Mouse (Mus musculus) heart, postnatal 0 days (tissue): ENCODE measurements around the gene Gm42715. TPM values are rescaled to one million over a fixed set of nuclear protein-coding genes. Genes with fewer than 3 reads are reported as not detected.

Source experiments
- ATAC-seq: fragments of 200-750 bp; cut with Nextera tagmentation; 2 replicates; pipeline ENCODE4 v1.8.0; 2017; ENCODE audit warnings: low read depth, moderate number of reproducible peaks, moderate library complexity; ENCODE audit not compliant: insufficient read depth
- DNase-seq: peaks from one replicate; pipeline ENCODE4 v3.0.0-alpha.2; 2016; ENCODE audit warnings: low spot score
- H3K27ac ChIP-seq: fragments of 300-500 bp; sonication (generic); 2 replicates; pipeline ENCODE4 v1.5.1; 2014; ENCODE audit warnings: low read depth, mild to moderate bottlenecking
- H3K27me3 ChIP-seq: fragments of 300-500 bp; sonication (generic); 2 replicates; pipeline ENCODE4 v1.6.1; 2014; ENCODE audit warnings: low read length, mixed read lengths; ENCODE audit not compliant: control insufficient read depth, insufficient read depth
- H3K36me3 ChIP-seq: fragments of 300-500 bp; sonication (generic); replicated peaks from 2 replicates; pipeline ENCODE4 v1.6.1; 2014; ENCODE audit warnings: low read length, mixed read lengths; ENCODE audit not compliant: control insufficient read depth, insufficient read depth
- H3K4me1 ChIP-seq: fragments of 300-500 bp; sonication (generic); 2 replicates; pipeline ENCODE4 v1.6.1; 2014; ENCODE audit warnings: antibody characterized with exemption; ENCODE audit not compliant: control insufficient read depth, insufficient read depth
- H3K4me2 ChIP-seq: fragments of 300-500 bp; sonication (generic); 2 replicates; pipeline ENCODE4 v1.6.1; 2014; ENCODE audit warnings: low read depth, mild to moderate bottlenecking, low read length, moderate library complexity
- H3K4me3 ChIP-seq: fragments of 300-500 bp; sonication (generic); 2 replicates; pipeline ENCODE4 v1.5.1; 2014; ENCODE audit warnings: low read depth, low read length
- H3K9ac ChIP-seq: fragments of 300-500 bp; sonication (generic); replicated peaks from 2 replicates; pipeline ENCODE4 v1.6.1; 2014; ENCODE audit warnings: low read depth, low read length, mixed read lengths
- H3K9me3 ChIP-seq: fragments of 300-500 bp; sonication (generic); replicated peaks from 2 replicates; pipeline ENCODE4 v1.6.1; 2016; ENCODE audit warnings: low read length; ENCODE audit not compliant: control insufficient read depth
- CTCF ChIP-seq: IDR thresholded peaks from 2 replicates; pipeline ENCODE4 v1.5.1; 2016; ENCODE audit warnings: antibody characterized with exemption, control low read depth, low read depth
- EP300 ChIP-seq: IDR thresholded peaks from 2 replicates; pipeline ENCODE4 v1.6.1; 2016; ENCODE audit warnings: antibody characterized with exemption, low read depth
- WGBS: fragments of 180-500 bp; shearing (Covaris S2); extraction: QIAGEN DNeasy Blood & Tissue Kit; methylation state at CpG from one replicate; pipeline ENCODE4 v1.1.7; 2014; 5-methylcytosine and 5-hydroxymethylcytosine counted together
- polyA plus RNA-seq: library from polyadenylated mRNA; unstranded; fragments of >200 nt; fragmentation: Nextera tagmentation; extraction: Ambion mirVana; gene quantifications from 2 replicates; pipeline ENCODE4 v1.2.1, GENCODE M21; 2015
- total RNA-seq: library from RNA; depleted of rRNA; stranded (reverse); fragments of >200 nt; gene quantifications from 2 replicates; pipeline ENCODE4 v1.2.3, GENCODE M21; 2014; ENCODE audit warnings: low replicate concordance

Gene Gm42715
- total and polyA plus RNA-seq, 2 experiments from 2014 or later = 4.8 to 17.4 TPM

DNA sequence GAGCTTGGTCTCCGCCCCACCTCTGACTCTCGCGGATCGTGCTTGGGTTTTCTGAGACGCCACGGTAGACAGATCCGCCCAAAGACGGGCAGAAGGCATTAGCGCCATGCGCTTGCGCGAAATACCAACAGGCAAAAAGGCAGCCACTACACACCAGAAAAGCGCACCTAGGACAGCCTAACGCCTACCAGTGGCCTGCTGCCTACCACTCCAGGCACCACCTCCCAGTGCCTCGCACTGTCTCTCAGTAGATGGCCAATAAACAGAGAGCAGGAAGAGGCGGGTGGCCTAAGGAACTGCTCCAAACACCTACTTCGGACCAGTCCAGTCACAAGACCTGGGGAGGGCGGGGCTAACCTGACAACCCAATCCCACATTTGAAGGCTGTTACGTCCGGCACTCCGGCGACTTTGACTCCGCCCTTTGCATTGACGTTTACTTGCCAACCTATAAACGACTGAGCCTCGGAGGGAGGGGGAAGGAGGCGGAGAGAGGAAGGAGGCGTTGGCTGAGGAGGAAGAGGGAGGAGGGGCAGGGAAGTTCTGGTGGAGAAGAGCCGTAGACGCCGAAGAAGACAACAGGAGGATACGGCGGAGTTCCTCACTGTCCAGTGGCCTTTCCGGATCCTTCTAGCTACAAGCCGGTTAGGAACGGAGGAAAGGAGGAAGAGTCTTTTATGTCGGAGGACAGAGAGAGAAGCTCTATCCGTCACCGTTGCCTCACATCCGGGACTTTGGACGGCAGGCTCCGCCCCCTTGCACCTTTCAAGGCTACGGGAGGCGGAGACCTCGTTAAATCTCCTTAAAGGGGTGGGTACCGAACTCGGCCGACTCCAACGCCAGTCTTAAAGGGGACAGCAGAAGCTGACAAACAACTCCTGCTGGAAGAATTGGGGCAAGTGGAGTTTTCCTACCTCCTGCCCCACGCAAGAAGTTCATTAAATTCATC lies 41.4 kb upstream of the Gm42715 start:
- WGBS = under 1% methylated on average over 50 of the region's 50 CpGs

DNA sequence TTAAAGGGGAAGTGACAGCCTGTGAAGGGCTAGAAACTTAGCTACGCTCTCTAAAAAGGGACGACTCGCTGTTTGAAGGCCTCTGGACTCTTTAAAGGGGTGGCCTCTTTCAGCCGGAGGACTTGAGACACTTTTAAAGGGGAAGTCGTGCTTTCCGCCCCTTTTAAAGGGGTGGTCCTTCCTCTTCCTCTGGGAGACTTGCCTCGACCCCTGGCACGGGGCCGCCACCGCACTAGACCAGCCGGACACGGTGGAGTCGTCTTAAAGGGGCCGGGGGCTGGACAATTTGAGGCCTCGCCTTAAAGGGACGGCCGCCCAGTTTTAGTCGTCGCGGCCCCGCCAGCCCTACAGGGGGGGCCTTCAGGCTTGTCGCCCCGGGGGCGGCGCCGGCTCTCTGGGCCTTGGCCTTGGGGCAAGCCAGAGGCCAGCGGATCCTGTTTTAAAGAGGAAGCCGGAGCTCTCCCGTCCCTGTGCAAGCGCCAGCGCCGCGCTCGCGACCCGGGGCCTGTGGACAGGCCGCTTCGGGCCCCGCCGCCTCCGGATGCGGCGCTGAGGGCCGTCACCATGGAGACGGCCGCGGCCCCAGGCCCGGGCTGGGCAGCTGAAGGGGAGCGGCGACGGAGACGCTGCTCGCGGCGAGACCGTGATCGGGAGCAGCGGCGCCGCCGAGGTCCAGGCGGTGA lies 40.6 kb upstream of the Gm42715 start, which contains the start of gene Fbrs:
Gene Fbrs, plus strand, starts transcription at position 565 of the 683 bp plus-strand sequence.
- H3K4me3 ChIP-seq = peak within 1 kb of the TSS; percentile 85
- peak within 1 kb of the TSS; percentile 97 for H3K27ac ChIP-seq
- under 1% methylated on average over 44 of the region's 62 CpGs for WGBS
- H3K4me2 ChIP-seq = peak within 1 kb of the TSS; percentile 94
- H3K36me3 ChIP-seq = peaks cover 51% of the 10 kb centered on the region
- DNase-seq (peak; percentile 97), ATAC-seq (peak; percentile 78)
- H3K4me1 ChIP-seq = peaks cover 19% of the 10 kb centered on the region
- H3K27me3 ChIP-seq = no peaks in the 10 kb centered on the region
- H3K9ac ChIP-seq = peak within 1 kb of the TSS; percentile 94
- H3K9me3 ChIP-seq = no peaks in the 10 kb centered on the region
- TF ChIP-seq EP300 = peak; percentile 95; the same call in 1 of the 2 replicates
- no peak for TF ChIP-seq CTCF

More for the DNA sequence above, 41.4 kb upstream of the Gm42715 start:
- peaks cover 19% of the 10 kb centered on the region for H3K4me1 ChIP-seq
- DNase-seq = peak; percentile 100
- H3K36me3 ChIP-seq = peaks cover 47% of the 10 kb centered on the region
- no peaks in the 10 kb centered on the region for H3K27me3 ChIP-seq
- TF ChIP-seq CTCF = peak; percentile 24; the same call in 1 of the 2 replicates
- TF ChIP-seq EP300 = peak; percentile 6; the same call in 1 of the 2 replicates
- H3K9me3 ChIP-seq = no peaks in the 10 kb centered on the region
- peak overlapping the region; percentile 94 for H3K4me2 ChIP-seq
- peak overlapping the region; percentile 94 for H3K9ac ChIP-seq
- peak; percentile 89 for ATAC-seq
- peak overlapping the region; percentile 85 for H3K4me3 ChIP-seq
- peak overlapping the region; percentile 97 for H3K27ac ChIP-seq

DNA sequence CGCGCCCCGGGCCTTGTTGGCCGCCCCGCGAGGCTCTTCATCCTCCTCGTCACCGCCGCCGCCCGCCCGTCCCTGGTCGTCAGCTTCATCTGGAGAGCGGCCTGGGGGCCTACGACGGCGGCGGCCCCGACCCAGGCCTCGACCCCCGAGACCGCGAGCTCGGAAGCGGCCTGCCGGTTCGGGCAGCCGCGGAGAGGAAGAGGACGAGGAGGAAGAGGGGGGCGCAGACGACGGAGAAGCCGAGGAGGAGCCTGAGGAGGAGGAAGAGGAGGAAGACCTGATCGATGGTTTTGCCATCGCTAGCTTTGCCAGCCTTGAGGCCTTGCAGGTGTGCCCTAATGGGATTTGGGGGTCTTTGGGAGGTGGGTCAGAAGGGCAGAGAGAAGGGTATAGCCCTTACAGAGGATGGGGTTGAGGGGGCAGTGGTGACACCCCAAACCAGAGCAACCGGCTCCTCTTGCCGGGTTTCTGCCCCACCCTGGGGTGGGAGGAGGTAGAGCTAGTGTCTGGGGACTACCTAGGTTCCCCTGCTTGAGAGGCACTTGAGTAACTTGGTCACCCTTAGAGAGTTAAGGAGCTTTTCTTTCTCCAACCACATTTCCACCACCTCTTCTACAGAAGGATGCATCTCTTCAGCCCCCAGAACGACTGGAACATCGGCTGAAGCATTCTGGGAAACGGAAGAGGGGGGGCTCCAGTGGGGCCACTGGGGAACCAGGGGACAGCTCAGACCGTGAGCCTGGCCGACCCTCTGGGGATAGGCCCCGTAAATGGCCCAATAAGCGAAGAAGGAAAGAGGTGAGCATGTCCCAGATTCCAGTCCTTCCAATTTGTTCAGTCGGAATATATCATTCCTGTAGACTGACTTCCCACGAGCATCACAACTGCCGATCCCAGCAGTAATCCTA lies 39.8 kb upstream of the Gm42715 start:
- no peak for TF ChIP-seq CTCF
- TF ChIP-seq EP300 = no peak
- WGBS = 2% methylated on average over 45 of the region's 48 CpGs
- Histone ChIP-seq H3K9me3 (no peaks in the 10 kb centered on the region), H3K27me3 (no peaks in the 10 kb centered on the region), H3K4me2 (peak overlapping the region; percentile 94), H3K4me1 (peaks cover 19% of the 10 kb centered on the region), H3K36me3 (peaks cover 51% of the 10 kb centered on the region), H3K9ac (peak overlapping the region; percentile 94), H3K4me3 (peak overlapping the region; percentile 85), H3K27ac (peak overlapping the region; percentile 97)
- DNase-seq = peak; percentile 11
- no peak for ATAC-seq

DNA sequence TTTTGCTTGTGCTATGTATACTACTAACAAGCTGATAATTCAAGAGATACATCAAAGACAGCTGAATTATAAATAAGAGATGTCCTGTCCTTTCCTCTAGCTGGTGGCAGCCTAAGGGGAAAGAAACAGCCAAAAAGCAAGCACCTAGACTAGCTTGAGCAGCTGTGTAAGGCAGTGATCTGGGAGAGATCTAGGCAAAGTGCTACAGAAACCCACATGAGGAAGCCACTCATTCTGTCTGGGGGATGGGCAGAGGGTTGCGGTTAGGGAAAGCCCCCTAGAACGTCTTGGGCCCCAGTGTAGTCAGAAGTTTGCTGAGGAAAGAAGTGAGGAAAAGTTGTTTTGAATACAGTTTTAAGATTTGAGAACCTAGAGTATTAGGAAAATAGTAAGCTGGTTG lies 39.1 kb upstream of the Gm42715 start:
- DNase-seq = no peak
- H3K27ac ChIP-seq = peak overlapping the region; percentile 97; the same call in 1 of the 2 replicates
- TF ChIP-seq EP300 (no peak), CTCF (no peak)

More for the DNA sequence above, 39.1 kb upstream of the Gm42715 start:
- Histone ChIP-seq H3K9me3 (no peaks in the 10 kb centered on the region), H3K9ac (peak overlapping the region; percentile 94; the same call in 1 of the 2 replicates), H3K4me1 (peaks cover 19% of the 10 kb centered on the region), H3K27me3 (no peaks in the 10 kb centered on the region), H3K4me2 (peak overlapping the region; percentile 94), H3K4me3 (peak overlapping the region; percentile 85), H3K36me3 (peaks cover 51% of the 10 kb centered on the region)
- 43% methylated on average over 2 of the region's 2 CpGs for WGBS
- no peak for ATAC-seq
